Mouse (Mus musculus) left cerebral cortex, postnatal 4 days (tissue): ENCODE measurements around the gene Pfas. TPM values are rescaled to one million over a fixed set of nuclear protein-coding genes. Genes with fewer than 3 reads are reported as not detected.
A peak's percentile ranks its signal among the peaks of the same experiment; 100 is the strongest.

Experiments
- DNase-seq: peaks from one replicate; pipeline ENCODE4 v3.0.0-alpha.2; 2022
- intact Hi-C: fragments of 180-260 bp; cut with DNase I; formaldehyde crosslinking; loops from one replicate; pipeline ENCODE4 v1.15.1; 2025
- total RNA-seq, 2 experiments: library from RNA; stranded (reverse); gene quantifications; 2 replicates each; pipeline ENCODE4 v1.2.3; 2021

Pfas gene
- 10 to 100 TPM; 35.3 to 36.6 TPM for total RNA-seq

DNA sequence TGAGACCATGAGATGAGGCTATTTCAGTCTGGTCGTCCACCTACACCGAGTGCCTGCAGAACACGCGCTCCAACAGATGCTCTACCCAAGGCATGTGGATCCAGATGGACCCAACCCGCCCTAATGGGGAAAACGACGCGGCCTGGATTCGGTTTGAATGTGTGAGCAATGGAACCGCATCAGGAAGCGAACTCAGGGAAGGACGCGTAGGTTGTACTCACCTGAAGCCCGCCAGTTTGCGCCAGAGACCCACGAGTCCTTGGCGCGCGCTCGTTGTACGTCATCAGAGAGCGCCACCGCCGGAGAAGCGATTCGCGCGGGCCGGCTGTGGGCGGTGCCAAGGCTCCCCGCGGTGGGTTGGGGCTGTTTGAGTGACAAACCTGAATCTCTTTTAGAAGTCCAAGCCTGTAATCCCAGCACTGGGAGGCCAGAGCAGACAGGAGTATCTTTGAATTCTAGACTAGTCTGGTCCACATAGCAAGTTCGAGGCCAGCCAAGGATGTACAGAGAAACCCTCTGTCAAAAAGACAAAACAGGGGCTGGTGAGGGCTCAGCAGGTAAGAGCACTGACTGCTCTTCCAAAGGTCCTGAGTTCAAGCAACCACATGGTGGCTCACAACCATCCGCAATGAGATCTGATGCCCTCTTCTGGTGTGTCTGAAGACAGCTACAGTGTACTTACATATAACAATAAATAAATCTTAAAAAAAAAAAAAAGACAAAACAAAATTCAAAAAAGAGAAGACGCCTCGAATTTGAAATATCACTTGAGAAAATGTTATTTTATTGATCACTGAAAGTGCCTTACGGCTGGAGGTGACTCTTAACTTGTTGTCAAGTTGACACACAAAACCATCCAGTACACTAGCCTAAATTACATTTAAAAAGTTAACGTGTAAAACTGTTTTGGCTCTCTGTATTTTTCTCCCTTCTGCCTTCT lies at the start of gene Pfas:
TSS of gene Pfas (minus strand) at position 279 of the 940 bp plus-strand sequence.
- intact Hi-C loops: no loop called here
- peak; percentile 98 for DNase-seq

DNA sequence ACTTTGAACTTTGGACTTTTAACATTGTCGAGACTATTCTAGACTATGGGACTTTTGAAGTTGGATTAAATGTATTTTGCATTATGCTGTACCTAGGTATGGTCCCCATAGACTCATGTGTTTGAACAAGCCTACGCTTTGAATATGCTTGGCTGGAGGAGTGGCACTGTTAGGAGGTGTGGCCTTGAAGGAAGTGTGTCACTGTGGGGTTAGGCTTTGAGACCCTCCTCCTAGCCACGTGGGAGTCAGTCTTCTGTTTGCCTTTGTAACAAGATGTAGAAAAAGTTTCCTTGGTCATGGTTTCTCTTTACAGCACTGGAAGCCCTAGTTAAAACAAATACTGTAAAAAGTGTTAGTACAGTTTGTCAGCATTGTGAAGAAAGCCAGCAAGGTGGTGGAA lies 45.6 kb upstream of the Pfas start:
- no peak for DNase-seq

DNA sequence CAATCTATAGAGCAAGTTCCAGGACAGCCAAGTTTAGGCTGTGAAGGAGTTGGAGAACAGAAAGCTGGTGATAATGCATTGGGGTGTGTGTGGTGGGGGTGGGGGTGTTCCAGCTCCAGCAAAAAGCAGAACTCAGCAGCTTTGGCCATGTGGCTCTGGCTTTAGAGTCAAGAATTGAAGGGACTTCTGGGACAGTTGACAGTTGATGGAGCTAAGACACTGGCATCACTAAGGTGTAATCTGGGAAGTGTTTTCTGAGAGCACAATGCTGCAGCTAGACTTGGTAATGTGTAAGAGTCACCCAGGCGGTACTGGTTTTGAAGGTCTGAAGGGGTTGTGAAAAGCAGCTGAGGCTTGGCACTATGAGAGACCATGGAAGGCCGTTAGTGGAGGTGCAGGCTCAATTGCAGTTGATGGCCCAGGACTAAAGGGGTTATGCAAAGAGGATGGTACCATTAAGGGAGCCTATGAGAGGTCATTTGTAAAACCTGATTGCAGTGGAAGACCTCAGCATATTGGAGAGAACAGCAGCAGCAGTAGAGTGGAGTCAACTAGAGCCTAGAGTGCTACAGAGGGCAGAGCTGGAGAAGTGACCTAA lies 44.7 kb upstream of the Pfas start:
- no peak for DNase-seq
- intact Hi-C loops: no loop called here

More for the DNA sequence above, 45.6 kb upstream of the Pfas start:
- intact Hi-C loops: no loop called here

DNA sequence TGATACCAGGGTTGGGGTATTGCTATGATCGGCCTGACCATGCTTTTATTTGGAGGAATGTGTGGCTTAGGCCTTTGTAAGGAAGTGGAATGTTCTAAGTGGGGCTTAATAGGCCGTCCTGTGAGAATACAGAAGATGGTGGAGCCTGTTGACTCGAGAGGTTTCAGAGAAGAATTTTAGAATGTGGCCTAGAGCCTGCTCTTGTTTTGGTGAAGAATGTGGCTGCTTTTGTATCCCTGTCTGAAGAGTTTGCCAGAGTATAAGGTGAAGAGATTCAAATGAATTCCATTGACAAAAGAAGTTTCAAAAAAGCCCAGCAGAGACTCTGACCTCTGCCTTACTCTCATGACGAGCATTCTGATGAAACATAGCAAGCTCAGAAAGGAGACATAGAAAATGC lies 43.5 kb upstream of the Pfas start:
- intact Hi-C loops: no loop called here
- no peak for DNase-seq

DNA sequence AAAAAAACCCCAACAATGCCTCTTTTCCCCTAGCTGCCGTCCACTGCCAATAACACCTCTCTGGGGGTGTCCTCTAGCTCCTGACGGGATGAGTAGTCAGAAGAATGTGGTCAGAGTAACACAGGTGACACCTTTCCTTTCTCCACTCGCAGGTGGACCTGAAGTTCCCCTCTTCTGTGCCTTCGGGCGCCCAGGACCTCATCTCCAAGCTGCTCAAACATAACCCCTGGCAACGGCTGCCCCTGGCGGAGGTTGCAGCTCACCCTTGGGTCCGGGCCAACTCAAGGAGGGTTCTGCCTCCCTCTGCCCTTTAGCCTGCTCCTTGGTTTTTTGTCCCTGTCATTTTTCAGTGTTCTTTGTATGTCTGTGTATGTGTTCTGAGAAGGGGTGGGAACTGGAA lies 42.5 kb upstream of the Pfas start:
- intact Hi-C loops: no loop called here
- DNase-seq: no peak

DNA sequence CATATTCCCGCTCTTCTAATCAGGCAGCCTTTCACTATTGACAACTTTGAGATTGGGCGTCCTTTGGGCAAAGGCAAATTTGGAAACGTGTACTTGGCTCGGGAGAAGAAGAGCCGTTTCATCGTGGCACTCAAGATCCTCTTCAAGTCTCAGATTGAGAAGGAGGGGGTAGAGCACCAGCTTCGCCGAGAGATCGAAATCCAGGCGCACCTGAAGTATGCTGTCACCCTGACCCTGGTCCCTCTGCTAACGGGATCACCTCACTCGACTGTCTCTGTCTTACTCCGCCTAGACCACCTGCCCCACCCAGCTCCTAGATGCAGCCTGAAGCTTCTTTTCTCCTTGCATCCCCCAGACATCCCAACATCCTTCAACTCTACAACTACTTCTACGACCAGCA lies 39.9 kb upstream of the Pfas start:
- no peak for DNase-seq
- intact Hi-C loops: no loop called here

DNA sequence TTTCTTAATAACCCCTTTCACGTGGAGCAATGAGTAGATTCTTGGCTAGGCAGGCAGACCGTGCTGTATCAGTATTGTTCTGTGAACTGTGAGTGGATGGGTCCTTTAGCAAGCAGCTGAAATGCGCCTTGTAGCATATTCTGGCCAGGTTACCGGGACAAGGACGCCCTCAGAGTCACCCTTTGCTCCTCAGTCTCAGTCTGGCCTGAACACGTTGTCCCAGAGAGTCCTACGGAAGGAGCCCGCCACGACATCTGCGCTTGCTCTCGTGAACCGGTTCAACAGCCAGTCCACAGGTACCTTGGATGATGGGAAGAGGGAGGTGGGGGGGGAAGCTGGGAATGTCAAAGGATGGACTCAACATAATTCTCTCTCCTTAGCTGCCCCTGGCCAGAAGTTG lies 39.3 kb upstream of the Pfas start:
- DNase-seq: no peak
- intact Hi-C loops: no loop called here

DNA sequence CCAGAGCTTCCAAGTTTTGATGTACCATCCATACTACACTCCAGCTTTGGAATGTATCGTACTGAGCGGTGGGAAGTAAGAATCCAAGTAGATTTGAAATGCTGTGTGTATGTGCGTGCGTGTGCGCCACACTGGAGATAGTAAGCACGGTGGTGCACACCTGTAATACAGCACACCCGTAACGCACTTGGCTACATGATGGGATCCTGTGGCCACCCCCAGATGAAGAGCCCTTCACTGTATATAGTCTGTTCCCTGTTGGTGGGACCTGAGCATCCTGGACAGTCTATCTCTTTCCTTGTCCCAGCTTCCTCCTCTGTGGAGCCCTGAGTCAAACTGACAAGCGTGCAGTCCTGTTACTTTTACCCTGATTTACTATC lies 38.1 kb upstream of the Pfas start:
- intact Hi-C loops: no loop called here
- no peak for DNase-seq

DNA sequence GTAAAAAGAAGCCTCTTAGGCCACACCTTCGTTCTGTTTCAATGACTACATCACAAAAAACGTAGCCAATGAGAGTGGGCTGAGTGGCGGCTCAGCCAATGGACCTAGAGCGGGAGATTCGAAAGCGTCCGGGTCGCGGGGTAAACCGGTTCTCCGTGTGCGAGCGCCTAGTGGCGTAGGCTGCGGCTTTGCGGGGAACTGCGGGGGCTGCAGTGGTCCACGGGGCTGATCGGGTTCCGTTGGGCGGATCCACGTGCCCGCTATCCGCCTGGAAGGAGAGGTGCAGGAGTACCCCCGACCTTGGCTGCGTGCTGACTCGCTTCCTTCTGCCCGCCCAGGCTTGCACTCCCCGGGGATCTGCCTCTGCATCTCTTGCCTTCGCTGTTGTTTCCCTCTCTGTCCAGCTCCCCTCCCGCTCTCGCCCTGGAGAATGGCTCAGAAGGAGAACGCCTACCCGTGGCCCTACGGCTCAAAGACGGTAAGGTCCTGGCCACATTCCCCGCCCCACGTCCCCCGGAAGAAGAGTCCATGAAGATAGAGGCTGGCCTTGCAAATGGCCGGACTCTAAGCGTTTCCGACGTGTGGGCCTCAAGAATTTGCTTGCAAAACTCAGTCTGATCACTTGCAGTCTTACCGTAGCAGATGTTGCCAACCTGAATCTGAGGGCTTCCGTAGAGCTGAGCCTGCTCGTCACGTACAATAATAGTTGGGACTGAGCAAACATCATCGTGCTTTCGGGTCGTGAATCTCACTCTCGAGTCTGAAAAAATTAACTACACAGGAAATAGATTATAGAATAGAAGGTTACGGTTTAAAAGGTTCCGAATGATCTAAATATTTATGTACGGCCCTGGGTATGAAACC lies 37.5 kb upstream of the Pfas start, which contains the start of gene Aurkb:
TSS of gene Aurkb (plus strand) at position 117 of the 864 bp plus-strand sequence.
- intact Hi-C loops: no loop called here
- DNase-seq: peak; percentile 92

DNA sequence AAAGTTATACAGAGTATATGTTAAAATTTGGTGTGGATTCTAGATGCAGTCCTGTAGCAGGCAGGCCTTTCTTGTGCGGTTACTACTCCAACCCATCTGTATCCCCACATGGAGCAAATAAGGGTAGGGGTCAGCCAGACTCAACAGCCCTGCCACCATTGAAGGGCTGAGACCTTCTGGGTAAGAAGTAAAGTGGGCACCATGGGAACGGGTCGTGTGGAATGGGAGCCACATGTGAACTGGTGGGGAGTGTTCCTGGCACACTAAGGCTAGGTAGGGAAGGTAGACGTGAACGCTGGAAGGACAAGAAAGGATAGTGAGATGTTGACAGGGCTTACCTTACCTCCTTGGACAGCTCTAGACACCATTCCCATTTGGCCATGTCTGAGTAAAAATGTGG lies 29.9 kb upstream of the Pfas start:
- intact Hi-C loops: no loop called here
- no peak for DNase-seq

DNA sequence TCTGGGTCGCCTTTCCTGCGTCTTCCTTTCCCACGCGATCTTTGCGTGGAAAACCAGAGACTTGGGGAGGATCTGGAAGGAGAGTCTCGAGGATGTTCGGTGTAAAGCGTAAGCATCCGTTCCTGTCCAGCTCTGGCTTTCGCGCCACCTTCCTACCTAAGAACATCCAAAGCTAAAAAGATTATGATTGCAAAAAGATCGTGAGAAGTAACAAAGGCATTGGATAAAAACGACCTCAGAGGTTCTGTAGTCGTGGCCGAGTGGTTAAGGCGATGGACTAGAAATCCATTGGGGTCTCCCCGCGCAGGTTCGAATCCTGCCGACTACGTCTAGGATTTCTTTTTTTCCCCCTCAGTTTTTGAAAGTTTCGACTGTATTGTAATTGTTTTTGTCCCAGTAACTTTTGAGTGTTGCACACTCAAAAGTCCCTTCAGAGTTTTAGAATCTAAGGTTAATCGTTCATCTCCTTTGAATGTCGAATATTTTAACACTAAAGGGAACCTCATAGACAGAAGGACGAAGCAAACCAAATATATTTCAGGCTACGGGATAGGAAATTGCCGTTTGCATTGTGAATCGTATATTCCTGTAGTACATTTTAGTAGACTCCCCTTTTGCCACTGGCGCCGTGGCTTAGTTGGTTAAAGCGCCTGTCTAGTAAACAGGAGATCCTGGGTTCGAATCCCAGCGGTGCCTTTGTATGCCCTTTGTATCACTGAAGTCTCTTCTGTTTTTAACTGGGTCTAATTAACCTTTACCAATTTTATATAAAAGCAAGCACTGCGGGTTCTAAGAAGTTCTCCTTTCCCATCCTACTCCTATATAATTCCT lies 29.2 kb upstream of the Pfas start:
- intact Hi-C loops: no loop called here
- DNase-seq: peak; percentile 75

DNA sequence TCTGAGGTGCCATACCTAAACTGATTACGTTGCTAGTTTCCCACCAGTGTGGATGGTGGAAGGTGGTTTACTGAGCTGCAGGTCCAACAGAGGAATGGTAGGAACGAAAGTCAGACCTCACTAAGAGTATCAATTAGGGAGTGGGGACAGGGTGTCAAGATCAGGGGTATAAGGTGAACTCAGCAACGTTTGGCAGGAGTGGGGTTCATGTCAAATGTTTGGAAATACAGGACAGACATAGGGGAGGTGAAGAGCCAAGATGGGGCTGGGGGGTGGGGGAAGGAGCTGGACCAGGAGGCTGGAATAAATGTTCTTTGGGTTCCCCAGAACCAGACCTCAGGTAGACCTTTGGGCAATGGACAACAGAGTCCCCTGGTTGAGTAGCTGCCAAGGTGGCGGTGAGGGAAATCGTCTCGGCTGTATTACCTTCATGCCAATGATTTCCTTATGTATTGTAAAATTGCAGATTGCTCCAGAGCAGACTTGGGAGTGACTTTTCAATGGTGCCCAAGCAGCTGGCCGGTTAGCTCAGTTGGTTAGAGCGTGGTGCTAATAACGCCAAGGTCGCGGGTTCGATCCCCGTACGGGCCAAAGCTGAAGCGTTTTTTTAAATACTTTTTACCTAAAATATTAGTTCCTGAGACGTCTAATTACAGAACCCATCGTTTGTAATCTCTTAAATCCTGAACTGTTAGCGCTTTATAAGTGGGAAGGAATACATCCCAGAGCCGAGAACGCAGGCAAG lies 28.4 kb upstream of the Pfas start:
- intact Hi-C loops: no loop called here
- peak; percentile 81 for DNase-seq

DNA sequence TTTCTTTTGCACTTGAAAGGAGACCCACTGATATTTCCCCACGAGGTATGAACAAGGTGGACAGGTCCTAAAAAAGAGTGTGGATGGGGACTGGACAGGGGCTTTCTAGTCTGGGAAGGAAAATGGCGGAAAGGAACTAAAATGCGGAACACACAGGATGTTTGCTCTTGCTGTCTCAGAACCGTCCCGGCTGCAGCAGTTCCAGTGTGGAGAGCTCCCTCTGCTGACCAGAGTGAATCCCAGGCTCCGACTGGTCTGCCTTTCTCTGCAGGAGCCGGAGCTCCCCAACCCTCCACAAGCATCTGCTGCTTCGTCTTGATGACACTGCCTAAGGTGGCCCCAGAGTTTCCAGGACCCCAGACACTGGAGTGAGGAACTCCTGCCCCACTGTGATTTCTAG lies 27.6 kb upstream of the Pfas start:
- DNase-seq: peak; percentile 85
- intact Hi-C loops: no loop called here

DNA sequence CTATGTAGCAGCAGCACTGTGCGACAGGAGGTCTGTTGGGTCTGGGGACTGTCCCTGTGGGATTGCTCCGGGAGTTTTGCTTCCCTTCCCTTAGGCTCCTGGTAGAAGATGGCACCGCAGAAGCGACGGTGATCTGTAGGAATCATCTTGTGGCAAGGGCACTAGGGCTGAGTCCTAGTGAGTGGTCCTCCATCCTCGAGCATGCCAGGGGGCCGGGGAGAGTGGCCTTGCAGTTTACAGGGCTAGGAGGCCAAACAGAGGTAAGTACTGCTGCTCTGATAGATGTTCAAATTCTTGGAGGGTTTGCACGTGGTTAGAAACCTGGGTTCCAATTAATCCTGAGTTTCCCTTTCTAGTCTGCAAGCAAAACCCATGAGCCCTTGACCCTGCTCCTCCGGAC lies 27.2 kb upstream of the Pfas start:
- intact Hi-C loops: no loop called here
- DNase-seq: no peak

DNA sequence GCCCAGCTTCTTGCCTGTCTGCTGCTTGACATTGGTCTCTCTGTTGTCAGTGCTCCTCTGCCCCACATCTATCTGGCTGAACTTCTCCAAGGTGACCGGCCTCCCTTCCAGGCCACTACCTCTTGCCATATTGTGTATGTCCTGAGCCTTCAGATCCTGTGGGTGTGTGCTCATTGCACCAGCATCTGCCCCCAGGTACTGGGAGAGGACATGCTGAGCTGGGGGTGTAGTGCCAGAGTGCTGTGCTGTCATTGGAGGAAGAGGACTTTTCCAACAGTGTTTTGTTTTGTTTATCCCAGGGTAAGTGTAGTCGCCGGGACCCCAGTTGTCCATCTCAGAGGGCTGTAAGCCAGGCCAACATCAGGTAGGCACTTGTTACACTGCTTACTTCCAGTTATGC lies 26.3 kb upstream of the Pfas start:
- no peak for DNase-seq
- intact Hi-C loops: no loop called here

DNA sequence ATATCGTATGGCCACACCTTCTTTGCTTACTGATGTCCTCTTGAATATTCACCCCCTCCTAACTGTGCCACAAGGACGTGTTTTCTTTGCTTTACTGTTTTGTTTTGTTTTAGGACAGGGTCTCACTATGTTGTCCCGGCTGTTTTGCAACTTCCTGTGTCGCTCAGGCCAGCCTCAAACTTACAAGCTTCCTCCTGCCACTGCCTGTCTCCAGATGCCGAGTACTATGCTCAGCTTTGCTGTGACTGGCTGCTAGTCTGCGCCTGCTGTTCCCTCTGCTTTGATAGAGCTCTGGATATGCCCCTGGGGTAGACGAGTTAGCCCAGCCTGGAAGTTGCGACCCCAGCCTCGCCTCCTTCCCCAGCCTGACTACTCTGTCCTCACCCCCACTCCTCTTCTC lies 25.3 kb upstream of the Pfas start:
- intact Hi-C loops: no loop called here
- no peak for DNase-seq

DNA sequence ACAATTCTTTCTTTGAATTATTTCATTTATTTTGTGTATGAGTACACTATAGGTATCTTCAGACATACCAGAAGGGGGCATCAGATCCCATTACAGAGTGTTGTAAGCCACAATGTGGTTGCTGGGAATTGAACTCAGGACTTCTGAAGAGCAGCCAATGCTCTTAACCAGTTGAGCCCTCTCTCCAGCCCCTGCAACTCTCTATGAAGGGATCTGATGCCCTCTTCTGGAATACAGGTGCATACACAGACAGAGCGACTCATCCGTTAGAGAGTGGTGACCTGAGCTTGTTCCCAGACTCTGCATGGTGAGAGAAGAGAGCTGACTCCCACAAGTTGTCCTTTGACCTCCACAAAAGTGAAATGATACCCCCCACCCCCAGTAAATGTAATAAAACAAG lies 20.5 kb upstream of the Pfas start:
- no peak for DNase-seq
- intact Hi-C loops: no loop called here

DNA sequence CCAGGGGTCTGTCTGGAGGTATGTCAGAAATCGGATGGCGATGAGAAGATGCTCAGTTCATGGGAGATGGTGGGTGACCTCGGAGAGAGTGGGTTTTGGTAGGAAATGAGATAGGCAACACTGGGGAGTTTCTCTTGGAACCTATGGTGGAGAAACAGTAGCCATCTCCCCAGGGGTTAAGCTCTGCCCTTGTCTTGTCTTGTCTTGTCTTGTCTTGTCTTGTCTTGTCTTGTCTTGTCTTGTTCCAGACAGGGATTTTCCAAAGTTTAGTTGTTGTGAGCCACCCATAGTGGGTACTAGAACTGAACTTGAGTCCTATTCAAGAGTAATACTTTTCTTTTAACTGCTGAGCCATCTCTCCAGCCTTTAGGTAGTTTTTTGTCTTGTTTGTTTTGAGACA lies 18.3 kb upstream of the Pfas start:
- no peak for DNase-seq
- intact Hi-C loops: no loop called here

DNA sequence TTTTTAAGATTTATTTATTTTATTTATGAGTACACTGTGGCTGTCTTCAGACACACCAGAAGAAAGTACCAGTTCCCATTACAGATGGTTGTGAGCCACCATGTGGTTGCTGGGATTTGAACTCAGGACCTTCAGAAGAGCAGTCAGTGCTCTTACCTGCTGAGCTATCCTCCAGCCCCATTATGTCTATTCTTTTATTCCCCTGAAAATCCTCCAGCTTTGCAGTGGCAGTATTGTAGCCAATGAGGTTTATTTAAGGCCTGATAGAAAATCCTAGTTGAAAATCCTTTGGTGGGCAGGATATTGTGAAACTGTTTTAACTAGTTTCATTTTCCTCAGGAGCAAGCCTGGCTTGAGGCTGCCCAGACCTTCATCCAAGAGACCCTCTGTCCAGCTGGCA lies 12.4 kb upstream of the Pfas start:
- intact Hi-C loops: no loop called here
- DNase-seq: no peak

DNA sequence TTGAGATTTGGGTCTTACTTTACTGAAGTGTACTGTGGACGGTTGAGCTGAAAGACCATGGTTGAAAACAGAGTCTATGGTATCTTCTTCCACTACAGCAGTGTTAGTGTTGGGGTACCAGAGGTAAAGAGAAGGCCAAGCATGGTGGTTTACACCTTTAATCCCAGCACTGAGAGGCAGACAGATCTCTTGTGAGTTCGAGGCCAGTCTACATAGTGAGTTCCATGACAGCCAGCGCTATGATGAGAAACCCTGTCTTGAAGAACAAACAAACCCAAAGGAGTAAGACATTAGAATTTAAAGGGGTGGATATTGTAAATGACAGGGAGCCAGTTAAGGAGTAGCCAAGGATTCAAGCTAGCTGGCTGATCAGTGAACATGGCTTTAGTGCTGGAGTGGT lies 8.5 kb upstream of the Pfas start:
- intact Hi-C loops: no loop called here

More for the DNA sequence above, 8.5 kb upstream of the Pfas start:
- no peak for DNase-seq
